Mouse (Mus musculus) left cerebral cortex, postnatal 10 days (tissue): ENCODE data around the gene Apbb2. TPM values are rescaled to one million over a fixed set of nuclear protein-coding genes. Genes with fewer than 3 reads are reported as not detected.

Experiments
- DNase-seq, 2 experiments: peaks; one replicate each; pipeline ENCODE4 v3.0.0; 2021 to 2022; ENCODE audit warnings: low spot score in 2 of 2, mixed read lengths in 1 of 2; ENCODE audit errors: extremely low spot score in 1 of 2
- intact Hi-C: fragments of 180-260 bp; cut with DNase I; formaldehyde crosslinking; loops from one replicate; pipeline ENCODE4 v1.15.1; 2025
- total RNA-seq, 2 experiments: library from RNA; stranded (reverse); gene quantifications; 2 replicates each; pipeline ENCODE4 v1.2.3; 2021

The Apbb2 gene
- total RNA-seq, 2 experiments from 2014 or later: 73.7 to 74.4 TPM

- intact Hi-C loops: loop anchor here (5.0 kb wide), 1 partner anchor 117 kb away; no protein-coding TSS in a partner anchor
- DNase-seq: no peak
Measured at GRCm38 (mm10) chr5:66378968-66379367, 239.6 kb downstream of the Apbb2 start.

DNA sequence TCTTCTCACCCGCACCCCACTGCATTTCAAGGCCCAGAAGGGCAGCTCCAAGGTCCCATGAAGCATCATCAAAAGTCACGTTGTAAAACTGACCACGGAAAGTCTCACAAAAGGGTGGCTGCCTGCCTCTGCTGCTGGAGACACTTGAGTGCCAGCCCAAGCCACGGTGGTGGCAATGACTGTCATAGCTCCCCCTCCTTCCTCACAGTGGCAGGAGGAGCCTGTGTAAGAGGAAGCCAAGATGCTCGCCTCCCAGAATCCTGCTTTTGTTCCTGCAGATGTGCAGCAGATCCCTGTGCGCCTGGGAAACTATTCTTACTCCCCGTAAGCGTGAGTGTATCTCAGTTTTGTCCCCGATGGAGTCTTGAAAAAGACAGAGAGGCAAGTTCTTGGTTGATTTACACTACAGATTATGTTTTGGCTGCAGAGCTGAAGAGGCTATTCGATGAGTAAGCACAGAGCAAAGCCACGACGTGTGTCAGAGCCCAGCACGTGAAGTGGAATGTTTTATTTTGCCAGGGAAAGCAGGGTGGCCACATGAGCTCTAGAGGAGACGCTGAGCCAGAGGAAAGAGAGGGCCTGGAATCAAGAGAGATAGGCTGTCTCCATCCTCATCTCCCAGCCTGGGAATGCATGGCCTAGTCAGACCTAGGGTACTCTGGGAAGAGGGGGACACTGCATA, 241.9 kb downstream of the Apbb2 start:
- no peak for DNase-seq
- intact Hi-C loops: loop anchor here (5.0 kb wide), 1 partner anchor 114 kb away; no protein-coding TSS in a partner anchor

DNA sequence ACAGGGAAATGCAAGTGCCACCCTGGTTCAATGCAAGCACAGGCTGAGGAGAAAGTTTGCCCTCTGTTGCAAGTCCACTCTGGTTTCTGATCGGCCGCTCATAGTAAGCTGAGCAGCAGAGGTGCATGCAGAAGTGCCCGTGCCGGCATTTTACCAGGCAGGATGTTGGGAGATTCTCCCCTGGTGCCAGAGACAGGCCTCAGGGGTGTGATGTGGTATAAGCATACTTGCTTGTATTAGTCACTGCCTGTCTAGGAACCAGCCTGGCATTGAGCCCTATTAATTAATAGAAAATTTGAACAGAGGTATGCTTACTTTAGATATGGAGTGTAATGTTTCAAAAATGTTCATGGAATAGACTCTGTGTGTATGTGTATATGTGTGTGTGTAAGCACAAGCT, 244.2 kb downstream of the Apbb2 start:
- intact Hi-C loops: no loop called here
- DNase-seq: no peak

GRCm38 (mm10) chr5:66373515-66374164, 244.9 kb downstream of the Apbb2 start:
- intact Hi-C loops: no loop called here
- no peak for DNase-seq

DNA sequence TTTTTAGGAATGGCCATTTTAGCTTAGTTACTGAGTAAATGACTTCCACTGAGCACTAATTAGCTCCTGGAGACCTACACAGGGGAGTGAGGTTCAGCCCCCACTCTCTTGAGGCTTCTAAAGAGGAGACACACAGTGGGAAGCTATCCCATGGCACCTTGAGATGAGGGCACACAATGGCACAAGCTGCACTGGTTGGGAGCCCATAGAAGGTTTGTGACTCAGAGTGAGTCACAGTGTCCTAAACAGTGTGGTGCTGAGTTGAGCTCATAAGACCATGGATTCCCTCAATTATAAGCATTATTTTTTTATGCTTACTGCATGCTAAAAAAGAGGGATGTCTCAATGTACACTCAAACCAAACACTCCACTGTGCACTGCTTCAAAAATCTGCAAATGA, 247.5 kb downstream of the Apbb2 start:
- intact Hi-C loops: no loop called here

GRCm38 (mm10) chr5:66368966-66369365, 249.6 kb downstream of the Apbb2 start:
- peak in 1 of 2 experiments; percentile 57 for DNase-seq

More for the DNA sequence above, 247.5 kb downstream of the Apbb2 start:
- DNase-seq: no peak

GRCm38 (mm10) chr5:66367641-66368040, 250.9 kb downstream of the Apbb2 start:
- intact Hi-C loops: loop anchor here (5.0 kb wide), 1 partner anchor 90 kb away; no protein-coding TSS in a partner anchor
- DNase-seq: no peak

More at GRCm38 (mm10) chr5:66368966-66369365, 249.6 kb downstream of the Apbb2 start:
- intact Hi-C loops: loop anchor here (5.0 kb wide), 1 partner anchor 92 kb away; no protein-coding TSS in a partner anchor

DNA sequence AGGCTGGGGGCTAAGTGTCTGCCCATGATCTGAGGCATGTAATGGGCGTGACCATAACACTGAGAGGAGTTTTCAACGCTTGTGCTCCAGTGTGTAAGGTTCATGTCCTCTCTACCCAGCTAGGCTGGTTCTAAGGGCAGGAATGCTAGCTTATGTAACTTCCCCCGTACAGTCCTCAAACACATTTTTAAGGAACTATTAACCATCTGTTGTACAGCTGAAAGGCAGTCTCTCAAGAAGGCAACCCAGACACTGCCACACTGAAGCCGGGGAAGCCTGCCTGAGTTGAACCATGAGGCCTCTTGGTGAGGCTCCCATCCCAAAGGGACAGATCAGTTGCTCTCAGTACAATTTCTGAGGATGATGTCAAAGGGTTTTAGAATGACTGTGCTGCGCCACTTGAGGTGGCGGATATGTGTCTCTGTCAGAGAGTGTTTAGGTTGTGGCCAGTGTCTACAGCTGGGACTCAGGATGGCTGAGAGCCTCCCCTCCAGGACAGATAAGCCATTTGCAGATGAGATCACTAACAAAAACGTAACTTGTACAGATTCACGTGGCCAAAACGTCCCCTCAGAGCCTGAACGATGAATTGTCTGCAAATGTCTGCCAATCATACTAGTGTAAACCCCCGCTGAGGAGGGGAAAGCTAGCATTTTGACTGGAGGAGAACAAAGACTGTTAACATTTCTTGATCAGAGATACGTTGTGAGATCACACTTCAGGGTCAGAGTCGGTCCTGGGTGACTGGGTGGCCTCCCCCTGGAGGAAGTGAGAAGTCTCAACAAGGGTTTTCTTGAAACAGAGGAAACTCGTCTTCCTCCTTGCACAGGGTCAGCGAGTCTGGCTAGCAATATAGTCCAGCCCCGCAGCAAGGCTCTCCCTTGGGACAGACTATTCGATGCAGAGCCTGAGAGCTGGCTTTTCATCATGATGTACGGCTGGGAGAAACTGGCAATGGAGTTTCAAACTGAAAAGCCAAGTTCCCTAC, 255.0 kb downstream of the Apbb2 start:
- intact Hi-C loops: no loop called here
- no peak for DNase-seq

DNA sequence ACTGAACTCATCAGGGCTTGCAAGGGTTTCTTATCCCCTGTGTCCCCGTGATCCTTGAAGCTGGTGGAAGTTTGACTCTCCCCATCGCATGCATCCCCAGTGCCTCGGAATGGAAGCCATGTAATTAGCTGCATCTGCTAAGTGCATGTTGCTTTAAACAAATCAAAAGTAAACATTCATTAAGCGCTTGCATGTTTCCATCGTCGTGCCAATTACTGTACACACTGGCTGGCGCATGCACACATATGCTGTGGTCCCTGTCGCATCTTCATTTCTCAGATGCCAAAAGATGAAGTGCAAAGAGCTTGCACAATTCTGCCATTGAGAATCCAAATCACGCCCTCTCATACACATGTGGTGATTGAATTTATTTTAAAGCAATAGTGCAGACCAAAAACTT, 257.8 kb downstream of the Apbb2 start:
- DNase-seq: no peak
- intact Hi-C loops: no loop called here

DNA sequence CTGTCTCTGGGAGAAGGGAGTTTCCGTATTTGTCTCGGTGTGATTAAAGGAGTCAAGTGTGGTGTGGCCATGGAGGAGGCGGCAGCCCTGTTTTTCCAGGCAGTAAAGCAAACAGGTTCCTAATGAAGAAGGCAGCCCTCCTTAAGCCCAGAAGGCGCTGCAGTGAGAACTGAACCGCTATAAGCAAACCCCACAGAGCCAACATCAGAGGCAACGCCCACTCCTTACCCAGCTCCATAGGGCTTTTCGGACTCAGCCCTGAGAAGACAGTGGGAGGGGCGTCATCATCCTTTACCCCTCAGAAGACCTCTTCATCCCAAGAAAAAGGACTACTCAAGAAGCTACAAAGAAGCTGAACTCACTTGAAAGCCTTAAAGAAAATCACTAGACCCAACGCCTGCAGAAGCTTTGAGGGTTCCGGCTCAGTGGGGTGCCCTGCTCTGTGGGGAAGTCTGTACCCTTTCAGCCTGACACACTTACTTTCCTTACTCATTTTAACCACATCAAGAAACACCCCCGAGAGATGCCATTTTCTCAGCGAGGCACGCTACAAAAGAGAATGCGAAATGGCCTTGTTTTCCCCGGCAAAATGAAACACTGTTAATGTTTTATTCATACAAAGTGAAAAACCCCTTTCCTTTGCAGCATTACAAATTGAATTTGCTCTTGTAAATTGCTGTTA, 258.7 kb downstream of the Apbb2 start:
- DNase-seq: no peak
- intact Hi-C loops: no loop called here

DNA sequence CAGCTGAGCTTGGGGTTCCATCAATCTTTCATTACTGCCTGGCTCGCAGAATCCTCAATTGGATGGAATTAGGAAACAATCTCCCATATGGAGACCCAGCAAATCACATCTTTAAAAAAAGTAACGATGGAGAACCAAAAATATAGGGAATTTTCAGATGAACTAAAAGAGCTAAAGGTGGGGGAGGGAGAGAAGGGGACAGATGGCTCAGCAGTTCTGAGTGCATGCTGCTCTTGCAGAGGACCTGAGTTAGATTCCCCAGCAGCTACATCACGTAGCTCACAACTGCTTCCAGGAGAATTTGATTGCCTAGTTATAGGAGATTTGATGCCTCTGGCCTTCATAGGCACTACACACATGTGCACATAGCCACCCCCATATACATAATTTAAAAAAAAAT, 263.4 kb downstream of the Apbb2 start:
- intact Hi-C loops: no loop called here
- no peak for DNase-seq

DNA sequence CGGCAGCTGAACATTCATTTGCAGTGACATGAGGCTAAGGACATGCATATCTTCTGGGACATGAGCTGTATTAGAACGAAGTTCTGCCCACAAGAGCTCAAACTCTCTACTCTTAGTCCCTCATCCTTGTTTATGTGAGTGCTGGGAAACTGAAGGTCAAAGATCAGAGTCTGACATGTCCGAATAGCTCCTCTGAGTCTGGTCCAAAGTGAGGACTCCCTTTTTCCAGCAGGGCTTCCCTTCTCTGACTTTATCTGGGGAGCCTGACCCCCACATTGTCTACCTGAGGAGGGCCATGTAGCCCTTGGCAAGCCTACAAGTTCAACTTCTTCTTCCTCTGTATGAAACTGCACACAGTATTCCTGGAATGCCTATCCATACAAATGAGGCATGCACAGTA, 264.7 kb downstream of the Apbb2 start:
- intact Hi-C loops: no loop called here
- DNase-seq: no peak

GRCm38 (mm10) chr5:66351836-66352390, 266.7 kb downstream of the Apbb2 start:
- intact Hi-C loops: no loop called here
- no peak for DNase-seq

DNA sequence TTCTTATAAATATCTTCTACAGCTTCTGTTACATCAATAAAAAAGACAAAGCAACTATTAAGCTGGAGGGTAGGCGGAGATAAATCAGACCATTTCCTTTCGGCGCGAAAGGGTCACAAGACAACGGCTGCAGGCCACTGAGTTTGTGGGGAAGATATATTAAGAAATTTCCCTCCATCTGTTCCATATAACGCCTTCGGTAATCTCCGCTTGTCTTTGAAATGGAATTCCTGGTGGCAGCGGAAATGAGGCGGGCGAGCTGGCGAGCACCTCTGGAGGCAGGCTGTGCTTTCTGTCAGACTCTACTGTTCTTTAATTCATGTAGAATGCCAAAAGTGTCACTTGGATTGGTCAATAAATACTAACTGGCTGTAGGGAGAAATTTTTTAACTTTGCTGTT, 267.5 kb downstream of the Apbb2 start:
- DNase-seq: no peak
- intact Hi-C loops: no loop called here

DNA sequence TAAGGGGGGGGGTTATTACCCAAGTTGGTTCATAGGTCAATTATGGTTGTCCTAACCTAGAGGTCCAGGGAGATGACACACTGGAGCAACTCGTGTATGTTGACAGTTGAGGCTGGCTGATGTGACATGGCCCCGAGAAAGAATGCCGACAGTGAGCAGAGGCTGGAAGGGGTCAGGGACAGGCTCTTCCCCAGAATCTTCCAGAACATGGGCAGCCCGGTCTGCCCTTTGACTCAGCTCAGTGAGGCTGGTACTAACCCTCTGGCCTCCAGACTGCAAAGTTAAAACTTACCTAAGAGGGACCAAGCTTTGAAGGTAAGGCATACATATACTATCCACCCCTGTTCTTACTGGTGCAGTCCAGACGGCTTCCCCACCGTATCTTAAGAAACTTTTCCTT, 268.0 kb downstream of the Apbb2 start:
- no peak for DNase-seq
- intact Hi-C loops: no loop called here

- DNase-seq: no peak
- intact Hi-C loops: no loop called here
Measured at GRCm38 (mm10) chr5:66348421-66348820, 270.2 kb downstream of the Apbb2 start.

- intact Hi-C loops: no loop called here
- no peak for DNase-seq
Measured at GRCm38 (mm10) chr5:66346756-66347155, 271.8 kb downstream of the Apbb2 start.

DNA sequence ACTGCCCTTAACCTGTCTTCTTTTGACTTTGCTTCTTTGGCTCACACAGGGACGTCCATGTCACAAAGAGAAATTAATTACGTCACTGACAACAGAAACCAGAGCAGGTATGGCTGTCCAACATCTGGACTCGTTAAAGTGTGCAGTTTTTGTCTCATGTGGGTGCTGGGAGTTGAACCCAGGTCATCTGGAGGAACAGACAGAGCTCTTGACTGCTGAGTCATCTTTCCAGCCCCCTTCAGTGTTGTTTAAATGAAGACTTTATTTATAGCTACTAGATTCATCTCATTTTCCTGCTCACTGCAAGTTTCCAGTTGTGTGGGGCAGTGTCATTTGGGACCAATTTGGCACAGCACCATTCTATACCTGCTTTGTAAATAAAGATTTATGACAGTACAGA, 273.4 kb downstream of the Apbb2 start:
- intact Hi-C loops: no loop called here
- no peak for DNase-seq
